Mouse (Mus musculus) left cerebral cortex, adult 9 months (tissue): ENCODE data around the gene Clp1.

ENCODE experiments used
- DNase-seq, 2 experiments: peaks; one replicate each; pipeline ENCODE4 v3.0.0; 2022; ENCODE audit warnings: low spot score in 2 of 2

Gene Clp1

DNA sequence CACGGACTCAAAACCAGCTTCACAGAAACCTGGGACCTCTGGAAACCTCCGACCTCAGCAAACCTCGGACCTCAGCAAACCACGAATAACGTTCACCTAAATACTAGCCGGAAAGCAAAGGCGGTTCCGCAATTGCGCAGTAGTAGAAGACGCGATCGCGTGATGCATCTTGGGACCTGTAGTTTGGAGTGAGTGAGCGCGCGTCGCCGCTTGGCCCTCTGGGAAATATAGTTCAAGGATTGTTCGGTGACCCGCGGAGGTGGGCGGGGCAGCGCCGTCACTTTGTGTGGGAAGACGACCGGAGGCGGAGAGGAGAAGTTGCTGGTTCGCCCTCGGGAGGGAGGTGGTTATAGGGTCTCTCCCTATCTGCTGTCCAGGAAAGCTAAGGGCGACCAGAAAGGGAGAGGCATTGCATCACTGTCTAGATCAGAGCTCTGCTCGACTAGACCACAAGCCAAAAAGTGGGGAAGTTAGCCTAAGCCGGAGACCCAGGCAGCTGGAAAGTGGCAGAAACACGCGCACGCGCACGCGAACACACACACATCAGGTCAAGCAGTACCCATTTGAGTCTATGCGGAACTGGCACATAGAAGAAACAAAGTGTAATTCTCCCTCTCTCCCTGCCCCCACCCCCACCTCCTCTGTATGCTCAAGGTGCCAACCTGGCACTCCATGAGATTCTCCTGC, at the start of gene Clp1:
Clp1 (minus strand) TSS at position 179 of the 687 bp plus-strand sequence.
- peak; percentile 88 to 98 for DNase-seq

DNA sequence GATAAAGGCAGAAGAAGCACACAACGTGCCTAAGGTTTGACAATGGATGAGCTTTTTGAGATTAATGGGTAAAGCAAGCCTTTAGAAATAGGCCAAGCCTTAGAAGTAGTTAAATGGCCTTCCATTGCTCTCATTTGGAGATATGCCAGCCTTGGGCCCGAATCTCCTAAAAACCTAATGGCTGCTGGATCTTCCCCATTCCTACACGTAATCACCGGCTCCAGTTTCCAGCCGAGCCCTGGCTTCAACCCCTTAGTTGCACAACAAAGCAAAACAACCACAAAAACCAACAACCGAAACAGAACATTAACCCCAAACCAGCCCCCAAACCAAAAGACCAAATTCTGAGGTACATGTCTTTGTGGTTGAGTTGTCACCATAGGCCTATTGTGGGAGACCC, 48.5 kb upstream of the Clp1 start:
- no peak for DNase-seq

DNA sequence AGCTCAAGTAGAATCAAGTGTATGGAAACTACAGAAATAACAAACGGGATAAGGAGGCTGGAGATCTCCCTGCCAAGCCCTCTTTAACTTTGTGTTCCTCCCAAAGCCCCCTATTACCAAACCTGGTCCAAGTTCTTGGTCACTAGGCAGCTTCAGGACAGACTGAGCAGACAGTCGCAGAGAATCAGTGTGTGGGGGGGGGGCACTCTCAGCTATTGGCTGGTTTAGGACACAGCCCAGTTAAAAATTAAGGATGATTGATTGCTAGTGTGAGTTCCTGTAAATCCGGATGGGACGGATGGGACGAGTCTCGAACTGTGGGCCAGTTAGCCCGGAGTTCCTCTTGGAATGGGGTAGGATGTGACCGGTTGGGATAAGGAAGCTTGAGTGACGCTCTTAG, 48.1 kb upstream of the Clp1 start, which contains the start of gene Serping1:
Serping1 (minus strand) TSS at position 204 of the 400 bp plus-strand sequence.
- no peak for DNase-seq

DNA sequence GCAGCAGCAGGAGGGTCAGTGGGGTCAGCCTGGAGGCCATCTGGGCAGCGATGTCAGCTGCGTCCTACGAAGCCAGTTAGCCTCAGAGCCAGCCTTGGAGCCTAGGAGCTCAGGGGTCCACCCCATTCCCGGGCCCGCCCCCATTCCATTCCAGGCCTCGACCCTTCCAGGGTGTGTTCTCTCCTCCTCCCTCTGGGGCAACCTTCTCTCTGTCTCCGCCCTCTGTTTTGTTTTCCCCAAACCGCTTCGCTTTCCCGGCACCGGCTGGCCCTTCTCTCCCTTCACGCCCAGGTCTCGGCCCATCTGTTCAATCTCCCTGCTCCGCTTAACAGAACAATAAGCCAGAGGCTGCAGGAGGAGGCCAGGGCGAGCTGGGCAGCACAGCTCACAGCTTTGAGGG, 47.6 kb upstream of the Clp1 start:
- DNase-seq: no peak

DNA sequence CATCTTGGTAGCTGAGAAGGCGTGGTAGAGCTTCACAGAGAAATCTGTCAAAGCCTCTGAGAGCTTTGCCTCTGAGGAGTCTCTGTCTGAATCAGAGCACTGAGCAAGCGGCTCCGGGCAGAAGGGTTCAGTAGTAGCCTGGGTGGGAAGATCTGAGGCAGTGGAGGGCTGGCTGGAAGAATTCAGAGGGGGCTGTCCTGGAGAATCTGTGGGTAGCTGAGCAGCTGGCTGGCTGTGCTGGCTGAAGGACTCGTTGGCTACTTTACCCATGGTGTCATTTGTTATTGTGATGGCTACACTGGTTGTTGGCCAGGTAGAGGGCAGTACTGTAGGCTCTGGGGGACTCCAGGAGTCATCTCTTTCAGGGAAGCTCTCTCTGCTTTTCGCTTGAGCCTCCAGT, 46.0 kb upstream of the Clp1 start:
- no peak for DNase-seq

DNA sequence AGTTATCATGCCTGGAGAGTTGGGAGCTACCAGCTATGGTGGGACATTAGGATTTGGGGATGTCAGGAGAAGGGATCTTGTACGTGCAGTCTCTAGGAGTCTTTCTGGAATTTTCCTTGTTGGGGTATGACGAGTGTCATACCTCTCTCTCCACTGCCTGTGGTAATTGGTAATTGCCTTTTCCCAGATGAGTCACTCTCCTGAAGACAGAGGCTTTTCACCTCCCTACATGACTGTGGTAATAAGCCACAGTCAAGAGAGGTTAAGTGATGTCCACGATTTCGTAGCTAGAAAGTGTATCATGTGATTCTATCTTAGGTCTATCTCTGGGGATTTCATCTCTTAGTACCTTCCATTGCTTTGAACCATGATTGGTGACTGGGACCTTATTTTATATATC, 45.3 kb upstream of the Clp1 start:
- no peak for DNase-seq

DNA sequence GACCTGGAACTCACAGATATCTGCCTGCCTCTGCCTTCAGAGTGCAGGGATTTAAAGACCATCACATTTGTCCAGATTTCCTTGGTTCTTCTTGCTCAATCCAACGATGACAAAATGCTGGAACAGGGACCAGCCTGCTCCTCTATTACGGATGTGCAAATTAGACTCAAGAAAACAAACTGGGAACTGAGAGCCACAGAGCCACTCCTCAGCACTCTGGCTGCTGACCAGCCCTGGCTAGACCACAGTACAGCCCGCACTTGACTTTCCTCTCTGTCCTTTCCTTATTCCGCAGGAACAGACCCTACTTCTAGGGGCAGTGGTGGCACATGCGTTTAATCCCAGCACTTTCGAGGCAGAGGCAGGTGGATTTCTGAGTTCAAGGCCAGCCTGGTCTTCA, 43.4 kb upstream of the Clp1 start:
- DNase-seq: no peak

DNA sequence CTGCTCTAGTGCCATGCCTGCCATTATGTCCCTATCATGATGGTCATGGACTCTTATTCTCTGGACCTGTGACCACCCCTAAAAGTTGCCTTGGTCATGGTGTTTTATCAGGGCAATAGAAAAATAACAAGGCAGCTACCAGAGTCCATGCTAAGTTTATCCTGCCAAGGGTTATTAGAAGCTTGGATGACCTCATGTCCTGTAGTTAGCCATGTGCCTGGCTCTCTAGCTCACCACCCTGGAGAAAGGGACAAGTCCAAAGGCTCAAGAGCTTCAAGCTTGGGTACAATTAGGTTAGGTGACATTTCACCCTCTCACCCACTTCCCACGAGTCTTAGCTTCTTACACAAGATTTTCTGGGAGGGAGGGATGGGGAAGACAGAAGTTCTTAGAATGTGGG, 35.7 kb upstream of the Clp1 start:
- DNase-seq: no peak

DNA sequence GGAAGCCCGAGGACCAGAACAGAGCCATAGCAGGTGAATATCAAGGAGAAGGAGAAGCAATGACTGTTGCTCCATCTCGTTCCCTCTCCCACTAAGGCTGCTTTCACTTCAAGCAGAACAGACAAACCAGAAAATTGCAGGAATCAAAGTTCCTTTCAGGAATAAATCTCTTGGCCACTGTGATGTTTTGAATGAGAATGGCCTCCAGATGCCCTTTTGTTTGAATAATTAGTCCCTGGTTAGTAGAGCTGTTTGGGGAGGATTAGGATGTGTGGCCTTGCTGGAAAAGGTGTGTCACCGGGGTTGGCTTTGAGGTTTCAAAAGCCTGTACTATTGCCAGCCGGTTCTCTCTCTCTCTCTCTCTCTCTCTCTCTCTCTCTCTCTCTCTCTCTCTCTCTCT, 35.1 kb upstream of the Clp1 start:
- DNase-seq: no peak

DNA sequence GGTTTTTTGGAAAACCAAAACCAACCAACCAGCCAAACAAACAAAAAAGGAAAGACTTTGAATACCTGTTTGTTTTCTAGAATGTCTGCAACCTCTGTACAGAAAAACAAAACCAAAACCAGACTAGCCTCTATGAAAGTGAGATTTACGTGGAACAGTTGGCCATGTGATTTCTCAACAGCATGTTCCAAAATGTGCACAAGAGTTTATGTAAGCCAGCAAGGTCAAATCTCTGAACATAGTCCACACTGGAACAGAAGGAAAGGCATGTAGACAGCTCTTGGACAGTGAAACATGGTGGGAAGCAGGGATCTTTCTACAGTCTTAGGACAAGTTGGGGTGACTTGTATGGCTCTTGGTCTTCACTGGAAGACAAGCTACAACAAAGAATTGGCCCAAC, 34.7 kb upstream of the Clp1 start:
- no peak for DNase-seq

DNA sequence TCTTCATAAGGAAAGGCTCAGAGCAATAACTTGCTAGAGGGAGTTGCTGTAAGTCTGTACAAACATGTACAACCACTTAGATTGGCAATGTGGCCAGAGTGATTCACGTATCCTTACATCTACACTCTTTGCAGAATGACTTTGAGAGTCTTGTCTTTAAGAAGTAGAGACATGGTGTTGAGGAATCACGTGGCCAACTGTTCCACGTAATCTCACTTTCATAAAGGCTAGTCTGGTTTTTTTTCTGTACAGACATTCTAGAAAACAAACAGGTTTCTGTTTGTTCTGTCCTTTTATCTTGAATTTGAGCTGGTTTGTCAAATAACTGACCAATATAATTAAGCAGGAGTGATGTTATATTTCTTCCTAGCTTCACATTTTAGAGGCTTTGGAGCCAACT, 34.2 kb upstream of the Clp1 start:
- no peak for DNase-seq

DNA sequence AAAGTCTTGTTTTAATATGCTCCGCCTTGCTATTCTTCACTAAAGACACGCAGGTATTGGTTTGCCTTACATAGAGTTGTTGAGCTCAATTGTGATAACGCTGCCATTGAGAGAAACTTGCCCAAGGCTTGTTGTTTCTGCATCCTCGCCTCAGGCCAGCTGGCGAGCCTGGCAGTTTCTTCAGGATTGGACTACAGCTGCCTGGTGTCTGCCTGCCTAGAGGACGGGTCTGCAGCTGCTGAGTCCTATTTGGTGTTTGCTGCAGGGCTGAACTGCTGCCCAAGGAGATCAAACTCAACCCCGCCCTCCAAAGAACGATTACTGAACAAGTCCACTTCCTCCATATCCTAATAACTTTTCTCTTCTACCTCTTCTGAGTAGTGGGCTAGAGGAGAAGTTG, 33.6 kb upstream of the Clp1 start:
- no peak for DNase-seq

DNA sequence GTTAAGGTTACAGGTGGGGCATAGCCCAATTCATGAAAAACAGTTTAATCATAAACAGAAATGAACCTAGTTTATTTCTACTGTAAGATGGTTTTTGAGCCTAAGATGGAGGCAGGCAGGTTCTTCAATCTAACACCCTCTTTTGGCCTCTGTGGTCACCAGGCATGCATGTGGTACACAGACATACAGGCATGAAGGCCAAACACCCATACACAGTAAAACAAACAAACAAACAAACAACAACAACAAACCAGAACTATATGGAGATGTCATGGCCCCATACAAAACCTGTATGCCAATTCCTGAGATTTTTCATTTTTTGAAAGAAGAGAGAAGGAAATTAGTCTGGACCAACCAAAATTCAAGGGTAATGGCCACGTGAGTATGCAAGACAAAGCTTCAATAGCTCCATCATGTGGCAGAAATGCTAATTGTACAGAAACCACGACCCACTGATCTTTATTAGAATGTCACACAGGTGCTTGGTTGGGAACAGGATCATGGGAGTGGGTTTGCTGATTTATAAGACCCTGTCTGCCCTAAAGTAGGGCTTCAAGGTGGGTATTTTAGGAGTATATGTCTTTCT, 31.5 kb upstream of the Clp1 start:
- peak in 1 of 2 experiments; percentile 64 for DNase-seq

DNA sequence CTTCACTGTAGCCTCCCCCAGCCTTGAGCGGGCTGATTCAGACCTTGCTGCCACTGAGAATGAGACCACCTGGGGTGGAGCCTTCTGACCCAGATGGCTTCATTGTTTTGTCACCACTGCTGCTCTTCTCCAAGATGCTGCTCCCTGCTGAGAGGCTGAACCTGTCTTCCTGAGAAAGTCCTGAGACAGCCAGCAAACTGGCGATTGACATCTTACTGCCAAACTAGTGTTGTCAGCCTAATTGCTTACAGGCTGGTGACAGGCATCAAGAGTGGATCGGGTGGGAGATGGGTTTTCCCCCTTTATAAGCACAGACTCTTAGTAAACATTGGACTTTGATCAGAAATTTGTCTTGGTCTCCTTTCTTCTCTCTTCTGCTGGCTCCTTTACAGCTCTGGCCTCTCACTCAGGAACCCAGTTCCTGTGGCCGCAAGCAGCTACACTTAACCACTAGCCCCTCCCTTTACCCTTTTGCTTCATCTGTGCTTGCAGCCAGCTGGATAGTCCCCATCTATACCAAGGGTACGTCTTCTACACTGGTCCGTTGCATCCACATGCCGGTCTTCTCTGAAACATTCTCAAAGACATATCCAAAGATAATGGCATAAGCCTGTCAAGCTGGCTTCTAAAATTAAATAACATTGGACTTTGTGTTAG, 30.0 kb upstream of the Clp1 start:
- no peak for DNase-seq

DNA sequence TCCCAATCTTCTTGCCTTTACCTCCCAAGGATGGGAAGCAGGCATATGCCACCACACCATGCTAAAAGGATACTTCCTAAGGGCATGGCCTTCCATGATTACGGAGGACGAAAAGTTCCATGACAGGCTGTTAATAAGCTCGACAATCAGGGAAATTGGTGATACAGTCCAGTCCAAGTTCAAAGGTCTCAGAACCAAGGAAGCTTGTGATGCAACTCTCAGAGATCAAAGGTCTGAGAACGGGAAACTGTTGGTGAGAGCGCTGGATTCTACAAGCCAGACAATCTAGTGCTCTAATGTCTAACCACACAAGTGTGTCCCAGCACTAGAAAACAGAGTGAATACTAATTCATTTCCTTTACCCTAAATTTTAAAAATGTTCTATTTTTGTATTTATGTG, 29.1 kb upstream of the Clp1 start:
- no peak for DNase-seq

DNA sequence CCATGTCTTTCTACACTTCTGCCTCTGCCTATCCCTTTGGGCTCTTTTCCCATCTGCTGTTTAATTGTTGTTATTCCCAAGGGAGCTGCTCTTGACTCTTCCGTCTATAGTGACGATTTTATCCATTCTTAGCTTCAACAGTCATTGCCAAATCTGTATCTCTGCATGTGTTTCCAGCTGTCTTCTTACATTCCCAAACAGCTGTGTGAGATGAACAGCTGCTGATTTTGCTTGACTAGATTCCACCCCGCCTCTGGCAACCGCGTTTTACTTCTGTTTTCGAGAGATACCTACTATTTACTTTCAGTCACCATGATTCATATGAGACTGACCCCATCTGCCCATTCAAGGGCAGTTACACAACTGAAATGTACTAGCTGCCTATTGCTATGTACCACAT, 23.0 kb upstream of the Clp1 start:
- DNase-seq: no peak

DNA sequence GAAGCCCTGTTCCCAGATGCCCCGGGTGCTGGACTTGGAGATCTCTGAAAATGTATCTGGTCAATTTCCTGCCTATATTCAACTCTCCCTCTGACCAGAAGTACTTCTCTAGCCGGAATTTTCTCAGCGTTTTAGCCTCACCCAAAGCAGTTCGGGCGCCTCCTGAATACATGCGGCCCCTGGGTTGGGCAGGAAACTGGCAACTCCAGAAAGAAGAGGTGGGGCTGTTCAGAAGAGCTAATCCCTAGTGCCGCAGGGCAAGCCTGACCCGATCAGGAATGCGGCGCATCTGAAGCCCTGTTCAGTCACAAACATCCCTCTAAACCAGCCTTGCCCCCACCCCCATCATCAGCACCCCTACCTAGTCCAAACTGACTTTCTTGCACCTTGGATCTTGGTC, 17.0 kb upstream of the Clp1 start:
- DNase-seq: no peak

DNA sequence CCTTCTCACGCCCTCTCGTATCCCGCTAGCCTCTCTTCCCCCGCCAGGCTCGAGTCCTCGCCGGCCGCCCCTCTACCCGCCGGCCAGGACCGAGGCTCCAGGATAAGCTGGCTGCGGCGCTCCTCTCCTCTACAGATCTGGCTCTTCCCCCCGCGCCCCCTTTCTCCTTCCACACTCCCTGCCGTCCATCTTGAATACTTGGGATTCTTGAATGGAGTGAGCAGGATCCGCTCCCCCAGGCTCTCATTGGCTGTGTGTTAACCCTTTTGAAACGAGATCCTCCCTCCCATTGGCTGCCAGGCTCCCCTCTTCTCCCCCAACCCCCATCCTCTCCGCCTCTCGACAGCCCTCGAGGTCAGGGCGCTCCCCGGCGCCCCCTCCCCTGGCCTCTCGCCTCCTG, 16.4 kb upstream of the Clp1 start, which contains the start of gene Gm19426:
Gm19426 (minus strand) TSS at position 95 of the 400 bp plus-strand sequence.
- DNase-seq: peak in 1 of 2 experiments; percentile 63

DNA sequence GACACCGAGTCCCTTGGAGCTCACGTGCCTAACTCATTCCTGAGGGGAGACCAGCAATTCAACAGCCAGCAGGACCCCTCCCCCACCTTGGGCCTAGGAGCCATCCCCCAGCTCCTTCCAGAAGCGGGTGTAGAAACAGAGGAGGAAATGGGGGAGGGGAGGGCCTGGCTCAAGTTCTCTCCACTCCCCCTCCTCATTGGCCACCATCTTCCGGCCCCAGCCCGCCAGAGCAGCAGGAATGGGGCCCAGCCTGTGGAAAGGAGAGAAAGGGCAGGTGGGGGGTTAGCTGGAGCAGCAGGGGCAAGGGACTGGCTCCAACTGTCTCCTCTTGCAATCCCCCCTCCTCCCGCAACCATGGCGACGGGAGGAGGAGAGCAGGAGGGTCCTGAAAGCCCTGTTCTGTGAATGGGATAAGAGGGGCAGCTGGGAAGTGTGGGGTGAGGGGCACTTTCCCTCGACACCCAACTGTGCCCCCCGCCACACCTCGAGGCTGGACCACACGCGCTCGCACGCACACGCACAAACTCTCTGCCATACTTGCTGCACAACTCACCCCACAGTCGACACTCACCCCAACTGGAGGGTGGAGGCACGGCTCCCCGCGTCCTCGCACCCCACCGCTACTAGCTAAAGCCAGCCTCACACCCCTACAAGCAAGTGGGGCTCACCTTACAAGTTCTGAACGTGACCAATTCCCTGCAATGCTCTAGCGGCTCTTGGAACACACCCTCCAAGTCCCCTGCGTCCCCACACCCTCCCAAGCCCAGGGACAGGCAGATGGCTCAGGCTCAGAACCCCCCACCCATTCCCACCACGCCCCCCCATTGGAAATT, 15.5 kb upstream of the Clp1 start:
- DNase-seq: no peak

DNA sequence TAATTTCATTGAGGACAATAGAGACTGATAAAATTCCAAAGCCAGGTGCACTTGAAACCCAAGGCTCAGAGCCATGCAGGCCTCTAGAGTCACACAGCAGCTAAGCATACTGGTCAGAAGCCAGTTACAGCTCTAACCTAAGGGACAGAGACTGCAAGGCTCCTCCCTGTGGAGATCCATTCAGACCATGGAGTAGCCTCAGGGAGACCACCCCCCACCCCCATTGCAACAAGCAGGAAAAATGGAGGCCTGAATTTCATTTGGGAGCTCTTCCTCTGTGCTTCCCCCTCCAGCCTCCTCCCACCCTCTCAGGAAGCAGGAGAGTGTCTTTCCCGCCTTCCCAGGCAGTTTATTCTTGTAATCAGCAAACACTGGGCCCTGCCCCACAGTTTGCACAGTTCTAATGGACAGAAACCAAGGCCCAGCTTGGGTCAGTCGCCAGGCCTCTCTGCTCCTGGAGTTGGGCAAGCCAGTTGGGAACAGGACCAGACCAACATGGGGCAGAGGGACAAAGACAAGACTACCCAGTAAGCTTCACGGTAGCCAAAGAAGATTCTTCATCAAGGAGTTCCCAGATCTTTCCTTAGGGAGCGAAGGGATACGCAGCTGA, 14.8 kb upstream of the Clp1 start:
- DNase-seq: no peak

DNA sequence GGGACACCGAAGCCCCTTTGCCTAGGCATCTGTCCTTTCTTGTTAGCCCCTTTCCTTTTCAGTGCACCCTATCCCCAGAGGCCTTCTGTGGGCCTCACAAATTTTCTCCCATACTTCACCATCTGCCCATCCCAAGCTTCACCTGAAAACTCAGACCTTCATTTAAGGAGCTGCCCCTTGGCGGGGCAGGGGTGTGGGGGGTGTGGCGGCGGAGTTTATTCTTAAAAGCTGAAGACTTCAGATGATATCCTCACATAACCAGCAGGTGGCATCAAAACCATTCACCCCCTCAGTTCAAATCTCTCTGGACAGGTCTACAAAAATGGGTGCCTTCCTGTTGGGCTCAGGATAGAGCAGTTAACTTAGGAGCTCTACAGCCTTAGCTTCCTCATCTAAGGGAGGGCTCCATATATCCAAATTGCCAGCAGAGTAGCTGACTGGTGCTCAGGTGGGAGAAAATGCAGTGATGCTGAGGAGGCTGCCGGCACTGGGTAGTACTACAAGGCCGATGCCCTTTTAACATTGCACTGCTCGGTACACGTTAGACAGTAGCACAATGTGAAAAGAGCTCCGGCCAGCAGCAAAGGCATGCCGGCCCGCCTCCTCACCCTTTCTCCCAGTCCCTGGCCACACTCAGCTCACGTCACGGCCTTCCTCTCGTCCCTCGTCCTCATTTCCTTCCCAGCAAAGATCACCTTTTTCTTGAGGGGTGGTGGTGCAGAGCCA, 13.6 kb upstream of the Clp1 start:
- no peak for DNase-seq
